Mouse (Mus musculus) midbrain, embryonic 14.5 days (tissue): ENCODE data around the gene Agpat2. TPM values are rescaled to one million over a fixed set of nuclear protein-coding genes. Genes with fewer than 3 reads are reported as not detected.

Source experiments
- ATAC-seq: fragments of 200-750 bp; cut with Nextera tagmentation; 2 replicates; pipeline ENCODE4 v1.8.0; 2017; ENCODE audit warnings: moderate number of reproducible peaks, moderate library complexity; ENCODE audit not compliant: low FRiP score, low TSS enrichment
- DNase-seq: peaks from one replicate; pipeline ENCODE4 v3.0.0-alpha.2; 2015
- H3K27ac ChIP-seq: fragments of 300-500 bp; sonication (generic); replicated peaks from 2 replicates; pipeline ENCODE4 v1.5.1; 2014; ENCODE audit warnings: mild to moderate bottlenecking, low read depth, low read length, moderate library complexity
- H3K27me3 ChIP-seq: fragments of 300-500 bp; sonication (generic); 2 replicates; pipeline ENCODE4 v1.6.1; 2014; ENCODE audit warnings: low read length, control low read depth, mixed read lengths; ENCODE audit not compliant: control insufficient read depth, insufficient read depth
- H3K36me3 ChIP-seq: fragments of 300-500 bp; sonication (generic); 2 replicates; pipeline ENCODE4 v1.6.1; 2014; ENCODE audit warnings: low read length, control low read depth; ENCODE audit not compliant: control insufficient read depth, insufficient read depth
- H3K4me1 ChIP-seq: fragments of 300-500 bp; sonication (generic); 2 replicates; pipeline ENCODE4 v1.6.1; 2014; ENCODE audit warnings: mild to moderate bottlenecking, antibody characterized with exemption, low read length, control low read depth; ENCODE audit not compliant: control insufficient read depth, insufficient read depth
- H3K4me2 ChIP-seq: fragments of 300-500 bp; sonication (generic); 2 replicates; pipeline ENCODE4 v1.6.1; 2014; ENCODE audit warnings: mild to moderate bottlenecking, low read length, moderate library complexity
- H3K4me3 ChIP-seq: fragments of 300-500 bp; sonication (generic); replicated peaks from 2 replicates; pipeline ENCODE4 v1.5.1; 2014; ENCODE audit warnings: low read depth, low read length
- H3K9ac ChIP-seq: fragments of 300-500 bp; sonication (generic); replicated peaks from 2 replicates; pipeline ENCODE4 v1.6.1; 2014; ENCODE audit warnings: mild to moderate bottlenecking, low read length, moderate library complexity
- H3K9me3 ChIP-seq: fragments of 300-500 bp; sonication (generic); 2 replicates; pipeline ENCODE4 v1.6.1; 2016; ENCODE audit warnings: low read length, control low read depth, mixed read lengths; ENCODE audit not compliant: control insufficient read depth
- WGBS: fragments of 180-500 bp; shearing (Covaris S2); extraction: QIAGEN DNeasy Blood & Tissue Kit; methylation state at CpG from one replicate; pipeline ENCODE4 v1.1.7; 2014; 5-methylcytosine and 5-hydroxymethylcytosine counted together
- polyA plus RNA-seq: library from polyadenylated mRNA; unstranded; fragments of >200 nt; fragmentation: Nextera tagmentation; extraction: Ambion mirVana; gene quantifications from 2 replicates; pipeline ENCODE4 v1.2.1, GENCODE M21; 2014

Gene Agpat2
- polyA plus RNA-seq, 1 experiment from 2014 or later = 3.8 TPM

- no peak for DNase-seq
- H3K36me3 ChIP-seq = peaks cover 46% of the 10 kb centered on the region
- no peak overlapping the region for H3K27ac ChIP-seq
- H3K27me3 ChIP-seq = no peaks in the 10 kb centered on the region
- H3K4me1 ChIP-seq = peaks cover 20% of the 10 kb centered on the region
- H3K4me3 ChIP-seq = 0 out of 2 replicates have a peak overlapping the region, but pooled peaks have one; percentile 5
- H3K4me2 ChIP-seq = peak overlapping the region; percentile 61
- WGBS = 84% methylated on average over 5 of the region's 5 CpGs
- ATAC-seq = no peak
- peak overlapping the region; percentile 40; the same call in 1 of the 2 replicates for H3K9ac ChIP-seq
- H3K9me3 ChIP-seq = no peaks in the 10 kb centered on the region
Observed at GRCm38 (mm10) chr2:26638039-26638438, 33.8 kb upstream of the Agpat2 start.

GRCm38 (mm10) chr2:26637316-26637932, 33.2 kb upstream of the Agpat2 start:
- H3K36me3 ChIP-seq = peaks cover 50% of the 10 kb centered on the region
- WGBS = 87% methylated on average over 4 of the region's 4 CpGs

GRCm38 (mm10) chr2:26636325-26636635, 32.1 kb upstream of the Agpat2 start:
- ATAC-seq = no peak
- Histone ChIP-seq H3K27ac (no peak overlapping the region), H3K4me1 (peaks cover 28% of the 10 kb centered on the region), H3K9me3 (no peaks in the 10 kb centered on the region), H3K27me3 (no peaks in the 10 kb centered on the region), H3K36me3 (peaks cover 54% of the 10 kb centered on the region), H3K4me3 (no peak overlapping the region), H3K4me2 (no peak overlapping the region), H3K9ac (no peak overlapping the region)
- WGBS = 54% methylated on average over 2 of the region's 2 CpGs
- no peak for DNase-seq

More at GRCm38 (mm10) chr2:26637316-26637932, 33.2 kb upstream of the Agpat2 start:
- Histone ChIP-seq H3K4me3 (no peak overlapping the region), H3K4me2 (no peak overlapping the region), H3K9me3 (no peaks in the 10 kb centered on the region), H3K27ac (no peak overlapping the region), H3K9ac (no peak overlapping the region), H3K4me1 (peaks cover 26% of the 10 kb centered on the region), H3K27me3 (no peaks in the 10 kb centered on the region)
- DNase-seq (no peak), ATAC-seq (no peak)

GRCm38 (mm10) chr2:26635489-26636324, 31.5 kb upstream of the Agpat2 start:
- ATAC-seq (no peak), DNase-seq (no peak)
- Histone ChIP-seq H3K36me3 (peaks cover 54% of the 10 kb centered on the region), H3K27ac (no peak overlapping the region), H3K27me3 (no peaks in the 10 kb centered on the region), H3K9me3 (no peaks in the 10 kb centered on the region), H3K4me1 (peaks cover 31% of the 10 kb centered on the region), H3K4me2 (no peak overlapping the region), H3K4me3 (no peak overlapping the region), H3K9ac (no peak overlapping the region)
- 77% methylated on average over 21 of the region's 21 CpGs for WGBS

GRCm38 (mm10) chr2:26634629-26635488, 30.6 kb upstream of the Agpat2 start:
- Histone ChIP-seq H3K4me3 (no peak overlapping the region), H3K4me1 (peaks cover 40% of the 10 kb centered on the region), H3K27ac (no peak overlapping the region), H3K9me3 (no peaks in the 10 kb centered on the region), H3K4me2 (no peak overlapping the region), H3K9ac (no peak overlapping the region), H3K36me3 (peaks cover 54% of the 10 kb centered on the region), H3K27me3 (no peaks in the 10 kb centered on the region)
- WGBS = 75% methylated on average over 12 of the region's 12 CpGs
- no peak for ATAC-seq
- DNase-seq = no peak

GRCm38 (mm10) chr2:26633953-26634530, 29.8 kb upstream of the Agpat2 start:
- H3K9me3 ChIP-seq = no peaks in the 10 kb centered on the region
- H3K9ac ChIP-seq = 0 out of 2 replicates have a peak overlapping the region, but pooled peaks have one; percentile 0
- no peak overlapping the region for H3K4me3 ChIP-seq
- H3K27me3 ChIP-seq = no peaks in the 10 kb centered on the region
- DNase-seq (no peak), ATAC-seq (no peak)
- H3K27ac ChIP-seq = no peak overlapping the region
- H3K4me2 ChIP-seq = no peak overlapping the region
- H3K36me3 ChIP-seq = peaks cover 54% of the 10 kb centered on the region
- H3K4me1 ChIP-seq = peaks cover 47% of the 10 kb centered on the region
- 59% methylated on average over 4 of the region's 4 CpGs for WGBS

- Histone ChIP-seq H3K4me1 (peaks cover 38% of the 10 kb centered on the region), H3K27ac (no peak overlapping the region), H3K9me3 (no peaks in the 10 kb centered on the region), H3K4me2 (no peak overlapping the region), H3K27me3 (no peaks in the 10 kb centered on the region), H3K36me3 (peaks cover 47% of the 10 kb centered on the region), H3K9ac (peak overlapping the region; percentile 20; the same call in 1 of the 2 replicates), H3K4me3 (no peak overlapping the region)
- WGBS = 85% methylated on average over 16 of the region's 16 CpGs
- DNase-seq (no peak), ATAC-seq (no peak)
Observed at GRCm38 (mm10) chr2:26632541-26633395, 28.6 kb upstream of the Agpat2 start.
